Mouse (Mus musculus) brain, embryonic 18.5 days (tissue): Measurements from ENCODE around the gene Fstl4.
"Not testable (repeated sequence)": the region's sequence is repeated elsewhere in the genome, so short reads cannot be mapped to it uniquely, and the experiment has no call there.

Experiments
- DNase-seq: peaks from one replicate; pipeline ENCODE4 v3.0.0-alpha.2; 2012; ENCODE audit warnings: low read depth, low spot score

The Fstl4 gene

DNA sequence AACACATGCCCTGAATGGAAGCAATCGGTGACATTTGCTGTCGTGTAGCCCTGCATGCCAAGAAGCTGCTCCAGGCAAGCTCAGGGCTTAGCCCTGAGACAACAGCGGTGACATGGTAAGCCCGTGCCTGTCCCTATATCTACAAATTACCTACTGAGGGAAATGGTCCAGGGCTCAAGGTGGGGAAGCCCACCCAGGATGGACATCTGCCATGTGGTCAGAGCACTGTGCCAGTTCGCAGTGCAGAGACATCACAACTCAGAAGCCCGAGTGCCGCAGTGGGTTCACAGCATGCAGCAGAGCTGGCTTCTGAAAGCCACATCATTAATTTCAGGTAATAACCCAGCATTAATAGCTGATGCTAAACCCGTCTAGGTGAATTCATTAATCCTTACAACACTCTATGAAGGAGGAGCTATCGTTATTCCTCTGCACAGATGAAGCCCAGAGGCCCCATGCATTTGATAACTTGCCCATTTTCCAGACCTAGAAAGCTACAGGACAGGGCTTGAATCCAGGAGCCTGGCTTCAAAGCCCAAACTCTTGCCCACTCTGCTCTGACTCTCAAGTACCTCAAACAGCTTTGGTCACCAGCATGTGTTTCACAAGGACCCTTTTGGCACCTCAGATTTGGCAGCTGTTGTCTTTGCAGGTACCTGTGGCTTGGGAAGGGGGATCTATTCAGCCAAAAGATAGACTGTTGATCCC, 321.6 kb downstream of the Fstl4 start:
- DNase-seq = no peak

DNA sequence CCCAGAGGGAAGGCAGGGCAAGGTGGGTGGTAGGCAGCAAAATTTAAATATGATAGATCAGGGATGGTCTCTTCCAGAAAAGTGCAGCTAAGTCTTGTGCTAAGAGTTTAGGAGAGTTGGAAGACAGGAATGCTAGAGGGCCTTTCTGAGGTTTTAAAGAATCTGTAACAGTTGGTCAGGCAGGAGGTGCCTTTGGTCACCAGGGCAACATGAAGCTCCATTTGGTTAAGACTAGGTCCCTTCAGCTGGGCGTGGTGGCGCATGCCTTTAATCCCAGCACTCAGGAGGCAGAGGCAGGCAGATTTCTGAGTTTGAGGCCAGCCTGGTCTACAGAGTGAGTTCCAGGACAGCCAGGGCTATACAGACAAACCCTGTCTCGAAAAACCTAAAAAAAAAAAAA, 323.5 kb downstream of the Fstl4 start:
- DNase-seq = not testable (repeated sequence)

DNA sequence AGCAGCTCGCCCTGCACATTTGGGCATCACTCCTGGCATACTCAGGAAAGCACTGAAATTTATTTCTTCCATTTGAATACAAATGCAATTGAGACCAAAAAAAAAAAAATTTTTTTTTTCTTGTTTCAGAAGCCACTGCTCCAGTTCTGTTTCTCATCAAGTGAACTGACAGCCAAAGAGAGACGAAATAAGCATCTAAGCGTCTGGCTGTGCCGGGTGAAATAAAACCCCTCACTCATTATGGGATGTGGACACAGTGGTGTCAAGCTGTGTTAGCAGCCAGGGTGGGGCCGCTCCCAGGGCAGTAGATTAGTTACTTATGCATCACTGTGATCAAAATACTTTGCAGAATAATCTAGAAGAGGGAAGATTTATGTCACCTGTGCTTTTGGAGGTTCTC, 327.2 kb downstream of the Fstl4 start:
- DNase-seq = no peak

DNA sequence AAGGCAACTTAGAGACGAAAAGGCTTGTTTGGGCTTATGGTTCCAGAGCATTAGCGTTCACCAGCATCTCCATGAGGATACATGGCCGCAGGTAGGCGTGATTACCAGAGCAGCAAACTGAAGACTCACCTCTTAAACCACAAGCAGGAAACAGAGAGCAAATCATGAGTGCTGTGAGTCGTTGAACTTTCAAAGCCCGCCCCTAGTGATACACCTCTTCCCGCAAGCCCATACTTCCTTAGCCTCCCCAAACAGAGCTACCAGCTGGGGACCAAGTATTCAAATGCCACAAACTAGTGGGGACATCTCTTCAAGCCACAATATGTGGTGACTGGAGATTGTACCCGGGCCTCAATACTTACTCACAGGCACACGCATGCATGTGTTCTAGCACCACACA, 332.4 kb downstream of the Fstl4 start:
- no peak for DNase-seq

DNA sequence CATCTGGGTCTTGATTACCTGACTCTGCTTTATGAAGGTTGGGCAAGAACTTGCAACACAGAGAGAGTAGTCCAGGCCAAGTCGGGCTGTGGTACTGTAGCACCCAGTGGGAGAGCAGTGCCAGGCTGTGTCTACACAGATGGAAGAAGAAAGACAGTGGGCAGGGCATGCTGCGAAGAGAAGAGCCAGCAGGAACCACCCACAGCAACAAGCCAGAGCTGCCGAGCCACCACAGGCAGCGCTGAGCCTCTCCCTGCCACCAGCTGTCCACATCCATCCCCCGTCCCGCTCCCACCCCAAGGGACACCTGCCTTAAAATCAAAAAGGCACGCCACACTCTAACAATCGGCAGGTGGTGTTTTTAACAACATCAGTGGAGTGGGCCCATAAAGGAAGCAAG, 332.9 kb downstream of the Fstl4 start:
- DNase-seq = no peak

DNA sequence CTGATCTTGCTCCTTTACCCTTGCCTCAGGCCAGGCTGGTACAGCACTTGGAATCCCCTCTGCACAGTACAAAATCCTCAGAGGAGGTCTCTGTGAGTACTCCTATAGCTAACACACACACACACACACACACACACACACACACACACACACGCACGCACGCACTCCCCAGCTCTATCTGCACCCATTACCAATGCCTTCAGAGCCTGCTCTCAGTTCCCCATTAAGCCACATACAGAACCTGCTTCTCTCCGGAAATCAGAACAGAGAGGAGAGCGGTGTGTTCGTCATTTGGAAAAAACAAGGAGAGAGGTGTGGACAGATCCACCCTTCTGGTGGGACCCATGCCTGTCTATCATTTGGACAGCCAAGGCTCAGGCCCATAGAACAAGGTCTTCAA, 333.4 kb downstream of the Fstl4 start:
- DNase-seq = no peak

DNA sequence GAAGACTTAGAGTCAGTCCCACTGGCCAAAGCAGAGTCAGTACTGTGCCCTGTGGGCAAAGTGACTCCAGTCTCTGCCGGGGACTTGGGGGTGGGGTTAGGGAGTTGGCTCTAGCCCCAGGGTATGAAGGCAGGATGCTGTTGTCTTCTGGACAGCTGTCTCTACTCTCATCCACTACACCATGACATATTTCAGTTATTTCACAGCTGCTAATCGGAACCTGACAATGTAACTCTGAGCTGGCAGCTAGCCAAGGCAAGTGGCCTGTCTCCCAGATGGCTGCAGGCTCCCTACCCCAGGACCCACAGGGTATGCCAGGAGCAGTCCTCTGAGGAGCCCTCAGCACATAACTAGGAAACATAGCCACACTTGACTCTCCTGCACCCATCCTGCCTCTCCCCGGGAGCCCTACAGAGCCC, 334.4 kb downstream of the Fstl4 start:
- no peak for DNase-seq

DNA sequence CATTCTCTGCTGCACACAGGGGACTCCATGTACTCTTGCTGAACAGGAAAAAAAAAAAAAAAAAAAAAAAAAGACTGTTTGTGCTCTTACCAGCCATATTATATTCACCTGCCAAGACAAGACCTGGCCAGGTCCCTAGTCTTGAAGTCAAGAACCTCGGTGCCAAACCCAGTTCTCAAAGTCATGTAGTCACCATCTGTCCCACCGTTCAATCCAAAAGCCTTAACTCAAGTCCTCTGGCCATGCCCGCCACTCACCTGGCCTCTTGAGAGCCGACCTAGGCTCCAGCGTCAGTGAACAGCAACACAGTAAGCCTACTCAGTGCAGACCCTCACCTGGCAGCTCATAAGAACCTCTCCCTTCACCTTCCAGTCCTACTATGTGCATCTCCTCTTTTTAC, 334.9 kb downstream of the Fstl4 start:
- no peak for DNase-seq

DNA sequence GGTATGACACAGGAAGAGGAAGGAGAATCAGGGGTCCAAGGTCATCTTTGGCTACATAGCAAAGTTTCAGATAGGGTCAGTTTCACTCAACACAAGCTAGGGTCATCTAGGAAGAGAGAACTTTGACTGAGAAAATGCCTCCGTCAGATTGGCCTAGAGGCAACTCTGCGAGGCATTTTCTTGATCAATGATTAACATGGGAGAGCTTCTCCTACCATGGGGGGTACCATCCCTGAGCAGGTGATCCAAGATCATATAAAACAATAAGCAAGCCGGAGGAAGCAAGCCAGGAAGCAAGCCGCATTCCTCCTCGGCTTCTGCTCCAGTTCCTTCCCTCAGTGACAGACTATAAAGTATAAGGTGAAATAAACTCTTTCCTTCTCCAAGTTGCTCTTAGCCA, 337.3 kb downstream of the Fstl4 start:
- DNase-seq = no peak

DNA sequence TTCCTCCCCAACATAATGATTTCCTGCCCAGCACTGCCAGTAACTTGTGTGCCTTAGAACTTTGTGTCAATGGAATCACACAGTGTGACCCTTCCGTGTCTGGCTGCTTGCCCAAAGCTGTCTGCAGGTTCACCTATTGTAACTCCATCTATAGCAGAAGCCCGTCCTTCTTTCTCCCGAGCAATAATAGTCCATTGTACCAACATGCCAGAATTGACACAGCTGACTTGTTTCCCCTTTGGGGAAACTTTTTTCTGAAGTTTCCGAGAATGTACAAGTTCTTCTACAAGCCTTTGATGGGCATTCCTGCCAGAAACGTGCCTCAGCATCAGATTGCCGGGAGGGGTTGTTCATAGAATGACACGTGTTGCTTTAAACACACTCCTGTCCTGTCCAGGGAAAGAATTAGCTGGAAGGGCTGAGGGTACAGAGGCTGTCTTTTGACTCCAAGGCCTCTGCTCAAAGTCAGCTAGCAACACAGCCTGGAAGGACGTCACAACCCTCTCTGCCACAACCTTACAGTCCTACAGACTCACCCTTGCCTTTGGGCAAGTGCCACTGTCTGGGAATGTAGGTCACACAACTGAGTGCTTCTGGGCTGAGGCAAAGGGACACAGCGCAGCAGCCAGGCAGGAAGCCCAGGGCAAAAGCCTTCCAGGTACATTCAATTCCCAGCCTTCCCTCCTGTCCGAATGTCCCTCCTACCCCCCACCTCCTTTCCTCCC, 339.3 kb downstream of the Fstl4 start:
- DNase-seq = no peak

DNA sequence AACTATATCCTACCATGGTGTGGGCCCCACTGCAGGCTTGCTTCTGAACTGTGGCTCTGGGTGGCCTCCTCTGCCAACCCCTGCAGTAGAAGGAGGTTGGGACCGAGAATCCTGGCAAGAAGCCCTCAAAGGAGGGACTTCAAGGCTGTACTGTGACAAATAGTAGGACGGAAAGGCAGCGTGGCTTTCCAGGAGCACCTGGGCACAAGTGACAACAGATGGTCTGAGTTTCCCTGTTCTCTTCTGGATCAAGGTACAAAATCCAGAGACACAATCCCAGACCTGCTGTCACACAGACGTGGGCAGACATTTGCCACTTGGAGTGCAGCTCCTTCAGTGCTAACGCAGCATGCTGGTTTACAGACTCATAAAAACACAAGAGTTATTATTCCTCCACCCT, 343.3 kb downstream of the Fstl4 start:
- DNase-seq = no peak

DNA sequence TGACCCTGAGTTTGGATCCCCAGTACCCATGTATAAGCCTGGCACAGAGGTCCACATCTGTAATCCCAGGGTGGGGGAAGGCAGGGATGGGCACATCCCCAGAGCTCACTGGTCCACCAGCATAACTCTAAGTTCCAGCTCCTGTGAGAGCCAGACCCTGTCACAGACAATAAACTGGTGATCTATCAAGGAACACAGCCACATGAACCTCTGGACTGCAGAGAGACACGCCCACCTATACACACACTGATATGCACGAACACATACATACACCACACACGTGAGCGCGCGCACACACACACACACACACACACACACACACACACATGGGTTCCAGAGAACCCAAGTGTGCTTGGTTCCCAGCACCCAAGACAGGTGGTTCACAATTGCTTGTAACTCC, 344.4 kb downstream of the Fstl4 start:
- no peak for DNase-seq

DNA sequence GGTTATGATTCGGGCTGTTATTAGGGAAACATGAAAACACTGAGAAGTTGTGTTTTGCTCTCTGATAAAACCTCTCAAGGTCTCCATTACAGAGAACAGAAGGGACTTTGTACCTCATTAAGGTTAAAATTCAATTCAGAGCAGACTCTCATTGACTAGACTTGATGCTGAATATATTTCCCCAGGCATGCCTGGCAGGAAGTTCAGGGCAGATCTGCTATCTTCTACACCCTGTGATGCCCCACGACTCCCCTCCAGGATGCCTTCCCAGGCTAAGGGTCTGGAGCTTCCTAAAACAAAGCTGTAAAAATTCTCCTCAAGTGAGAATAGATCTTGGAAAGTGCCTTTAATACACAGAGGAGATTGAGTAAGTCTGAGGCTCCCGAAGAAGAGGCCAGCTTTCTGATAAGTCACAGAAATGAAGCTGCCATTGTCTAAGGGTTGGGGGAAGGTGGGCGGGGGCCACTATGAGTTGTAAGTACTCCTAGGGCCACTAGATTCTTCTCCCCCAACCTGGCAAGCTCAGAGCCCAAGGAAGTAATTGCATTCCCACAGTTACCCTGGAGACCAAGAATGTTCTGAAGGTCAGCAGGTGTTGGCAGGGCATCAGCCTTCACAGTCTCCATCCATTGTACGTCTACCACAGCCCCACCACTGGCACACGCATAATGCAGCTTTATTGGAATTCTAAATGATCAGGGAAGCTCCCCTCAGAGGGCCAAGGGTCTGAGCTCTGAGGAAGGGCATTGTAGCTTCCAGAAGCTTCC, 345.4 kb downstream of the Fstl4 start:
- no peak for DNase-seq

DNA sequence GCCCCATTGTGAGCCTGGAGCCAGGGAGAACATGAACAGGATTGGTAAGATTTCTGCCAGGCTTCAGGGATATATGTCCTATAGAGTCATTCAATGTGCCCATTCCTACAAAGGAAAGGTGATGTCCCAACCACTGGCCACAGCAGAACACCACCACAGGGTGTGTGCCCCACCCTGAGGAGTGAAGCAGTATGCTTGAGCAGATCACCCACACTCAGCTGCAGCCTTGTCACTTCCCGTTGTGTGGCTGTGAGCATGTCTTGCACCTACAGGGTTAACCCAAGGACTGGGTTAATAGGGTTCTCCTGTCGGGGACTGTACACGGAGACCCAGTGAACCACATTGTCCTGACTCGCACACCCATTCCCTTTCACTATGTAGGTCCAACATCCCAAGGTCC, 351.3 kb downstream of the Fstl4 start:
- DNase-seq = no peak

DNA sequence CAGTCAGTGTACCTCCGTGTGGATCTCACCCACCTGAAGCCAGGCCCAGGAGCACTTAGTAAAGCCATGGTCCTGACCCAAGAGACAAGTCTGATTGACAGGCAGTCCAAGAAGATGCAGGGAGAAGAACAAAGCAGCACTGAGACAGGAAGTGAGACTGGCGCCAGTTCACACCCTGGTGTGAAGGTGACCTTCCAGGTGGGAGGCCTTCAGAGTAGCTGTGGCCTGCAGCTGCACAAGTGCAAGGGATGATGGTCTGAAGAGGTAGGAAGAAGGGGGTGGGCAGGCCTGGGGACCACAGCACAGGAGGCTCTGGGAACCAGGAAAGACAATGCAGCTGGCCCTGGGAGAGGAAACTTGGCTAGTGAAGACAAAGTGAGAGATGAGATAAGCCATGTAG, 351.9 kb downstream of the Fstl4 start:
- DNase-seq = no peak

DNA sequence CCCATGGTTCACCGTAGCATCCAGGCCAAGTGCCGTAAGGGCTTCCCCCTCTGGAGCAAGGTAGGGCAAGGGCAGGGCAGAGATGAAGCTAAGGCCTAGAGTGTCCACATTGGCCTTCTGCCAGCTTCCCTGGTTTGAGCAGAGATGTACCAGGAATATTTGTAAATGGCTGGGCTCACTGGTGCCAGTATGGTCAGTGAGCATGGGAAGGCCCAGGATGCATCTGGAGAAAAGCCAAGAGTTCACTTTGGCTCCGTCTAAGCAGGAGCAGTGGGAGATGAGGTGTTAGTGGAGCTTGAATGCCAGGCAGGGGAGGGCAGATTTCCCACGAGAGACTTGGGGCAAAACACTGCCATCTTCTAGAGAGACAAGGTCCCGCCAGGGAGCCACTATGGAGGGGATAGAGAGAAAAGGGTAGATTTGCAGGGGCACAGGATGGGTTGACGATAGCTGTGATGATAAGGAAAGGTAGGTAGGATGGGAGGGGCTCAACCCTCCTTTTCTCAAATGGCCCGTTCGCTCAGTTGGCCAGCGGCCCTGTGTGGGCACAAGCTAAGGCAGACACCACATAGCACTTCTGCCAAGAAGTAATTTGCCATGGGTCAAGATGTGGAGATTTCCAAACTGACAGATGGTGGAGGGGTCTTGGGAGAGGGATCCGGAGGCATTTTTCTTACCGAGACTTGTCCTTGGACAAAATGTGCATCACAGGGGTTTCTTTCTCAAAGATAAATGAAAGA, 354.0 kb downstream of the Fstl4 start:
- DNase-seq = no peak

DNA sequence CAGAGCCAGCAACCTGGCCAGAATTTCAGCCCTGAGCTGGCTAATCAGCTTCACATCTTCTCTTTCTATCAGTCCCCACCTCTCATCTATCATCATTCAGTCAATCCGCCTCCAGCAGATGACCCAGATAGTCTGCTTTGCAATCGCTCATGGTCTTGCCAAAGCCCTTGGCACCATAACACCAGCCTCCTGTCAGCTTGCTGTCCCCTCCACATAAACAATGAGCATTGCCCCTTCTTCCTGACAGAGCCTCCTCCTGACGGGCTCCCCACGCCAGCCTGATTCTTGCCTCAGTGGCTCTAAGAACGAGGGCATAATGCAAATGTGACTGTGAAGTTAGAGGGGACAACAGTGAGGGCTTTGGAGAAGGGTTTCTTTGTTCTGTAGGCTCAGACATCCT, 355.5 kb downstream of the Fstl4 start:
- DNase-seq = no peak

DNA sequence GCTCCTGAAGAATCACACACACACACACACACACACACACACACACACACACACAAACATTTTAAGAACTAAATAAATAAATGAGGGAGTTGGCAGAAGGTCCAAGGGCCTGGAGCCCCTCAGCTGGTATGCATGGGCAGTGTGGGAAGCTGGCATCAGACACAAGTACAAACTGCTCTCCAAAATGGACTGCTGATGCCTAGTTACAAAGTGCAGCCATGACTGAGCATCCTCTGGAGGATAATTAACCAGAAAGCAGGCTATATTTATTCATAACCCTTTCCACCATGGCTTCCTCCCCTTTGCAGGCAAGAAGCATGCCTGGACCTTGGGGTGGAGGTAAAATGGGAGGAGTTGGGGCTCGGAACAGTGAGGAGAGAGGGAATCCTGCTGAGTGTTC, 356.8 kb downstream of the Fstl4 start:
- DNase-seq = no peak

DNA sequence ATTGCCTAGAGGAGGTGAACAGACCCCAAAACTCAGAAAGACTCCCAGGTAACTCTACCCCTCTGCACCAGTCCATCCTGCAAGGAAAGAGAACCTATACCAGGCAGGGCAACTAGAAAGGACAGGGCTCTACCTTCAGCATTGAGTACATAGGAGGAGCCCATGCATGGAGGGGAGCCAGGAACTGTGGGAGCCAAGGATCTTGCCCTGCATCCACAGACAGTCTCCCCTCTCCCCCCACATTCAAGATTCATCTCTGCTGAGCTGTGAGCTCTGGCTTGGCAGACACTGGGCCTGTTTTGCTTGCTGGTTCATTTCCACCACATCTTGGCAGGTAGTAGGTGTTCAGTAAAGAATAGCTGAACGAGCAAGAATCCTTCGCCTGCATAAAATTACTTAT, 360.4 kb downstream of the Fstl4 start:
- no peak for DNase-seq

DNA sequence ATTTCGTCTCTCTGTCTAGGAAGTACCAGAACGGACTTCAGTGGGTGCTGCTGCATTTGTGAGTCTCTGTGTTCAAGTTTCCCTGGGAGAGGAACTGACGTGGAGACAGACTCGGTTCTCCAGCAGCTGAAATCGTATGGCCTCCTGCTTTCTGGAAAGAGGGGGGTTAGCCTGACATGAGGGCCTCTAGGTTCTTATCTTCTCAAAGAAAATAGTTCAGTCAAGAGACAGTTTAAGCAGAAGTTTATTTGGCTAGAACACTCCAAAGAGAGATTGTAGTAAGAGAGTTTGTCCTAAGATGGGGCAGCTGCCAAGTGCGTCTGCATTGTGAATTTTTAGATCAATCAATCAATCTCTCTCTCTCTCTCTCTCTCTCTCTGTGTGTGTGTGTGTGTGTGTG, 362.2 kb downstream of the Fstl4 start:
- DNase-seq = no peak

DNA sequence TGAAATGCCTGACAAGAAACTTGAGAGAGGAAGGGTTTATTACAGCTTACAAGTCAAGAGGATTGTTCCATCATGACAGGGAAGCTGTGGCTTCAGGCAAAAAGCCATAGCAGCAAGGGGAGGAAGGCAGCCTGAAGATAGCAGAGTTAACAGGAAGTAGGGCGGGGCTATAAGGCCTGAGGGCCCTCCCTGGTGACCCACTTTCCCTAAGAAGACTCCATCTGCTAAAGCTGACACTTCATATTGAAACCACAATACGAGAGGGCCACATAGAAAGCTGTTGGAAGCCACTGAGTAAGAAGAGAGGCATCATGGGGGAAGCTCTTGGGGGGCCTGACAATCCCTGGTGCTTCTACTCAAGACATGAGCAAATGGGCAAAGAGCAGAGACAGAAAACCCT, 364.2 kb downstream of the Fstl4 start:
- no peak for DNase-seq

DNA sequence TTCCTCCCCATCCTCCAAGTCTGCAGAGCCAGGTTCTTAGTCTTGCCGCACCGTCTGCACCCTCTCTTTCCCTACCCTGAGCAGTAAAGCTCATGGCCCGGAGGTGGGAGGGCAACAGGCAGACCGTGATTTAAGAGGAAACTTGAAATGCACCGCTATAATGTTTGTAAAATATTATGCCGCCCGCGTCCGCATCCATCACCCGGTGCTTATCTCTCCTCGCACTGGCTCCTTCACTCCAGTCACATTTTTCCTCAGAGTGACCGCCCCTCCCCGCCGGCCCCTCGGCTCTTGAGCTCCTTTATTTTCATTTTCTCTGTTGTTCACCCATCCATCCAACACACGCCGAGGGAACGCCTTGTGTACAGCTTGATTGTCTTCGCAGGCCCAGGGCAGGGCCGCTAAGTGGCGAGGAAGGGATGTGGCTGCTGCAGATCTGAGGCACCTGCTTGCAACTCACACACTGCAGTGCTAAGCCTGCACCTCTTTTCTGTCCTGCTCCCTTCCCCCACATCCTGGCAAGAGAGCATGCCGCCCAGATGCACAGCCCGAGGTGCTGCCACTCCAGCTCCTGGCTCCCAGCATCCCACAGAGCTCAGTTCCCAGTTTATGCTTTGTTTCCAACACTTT, 368.1 kb downstream of the Fstl4 start:
- no peak for DNase-seq
